Mouse (Mus musculus) lung, postnatal 10 days (tissue): ENCODE measurements around the gene Med11.
"Not testable (repeated sequence)": the region's sequence is repeated elsewhere in the genome, so short reads cannot be mapped to it uniquely, and the experiment has no call there.

Experiments
- DNase-seq: peaks from one replicate; pipeline ENCODE4 v3.0.0; 2021

The Med11 gene

GRCm38 (mm10) chr11:70450926-70451325 lies 793 bp upstream of the Med11 start:
- no peak for DNase-seq

- DNase-seq = peak; percentile 35
Measured at GRCm38 (mm10) chr11:70453261-70454044, 1.7 kb downstream of the Med11 start.

GRCm38 (mm10) chr11:70458688-70459600 lies 7.2 kb downstream of the Med11 start, which contains the start of gene Zmynd15:
TSS of gene Zmynd15 (plus strand) at chr11:70459433.
- DNase-seq = no peak

GRCm38 (mm10) chr11:70459601-70460101 lies 7.9 kb downstream of the Med11 start, which contains the start of gene Cxcl16:
TSS of gene Cxcl16 (minus strand) at chr11:70459984.
- DNase-seq = peak; percentile 75

GRCm38 (mm10) chr11:70463970-70464369 lies 12.3 kb downstream of the Med11 start:
- no peak for DNase-seq

GRCm38 (mm10) chr11:70465211-70465610 lies 13.5 kb downstream of the Med11 start:
- DNase-seq = no peak

GRCm38 (mm10) chr11:70465824-70466223 lies 14.1 kb downstream of the Med11 start:
- DNase-seq = peak; percentile 54

GRCm38 (mm10) chr11:70467902-70468619 lies 16.3 kb downstream of the Med11 start:
- DNase-seq = peak; percentile 17

GRCm38 (mm10) chr11:70469764-70470163 lies 18.0 kb downstream of the Med11 start:
- no peak for DNase-seq

- no peak for DNase-seq
Measured at GRCm38 (mm10) chr11:70472716-70473115, 21.0 kb downstream of the Med11 start.

GRCm38 (mm10) chr11:70473291-70473690 lies 21.6 kb downstream of the Med11 start:
- DNase-seq = not testable (repeated sequence)

GRCm38 (mm10) chr11:70474872-70475534 lies 23.3 kb downstream of the Med11 start:
- DNase-seq = peak; percentile 21

- no peak for DNase-seq
Measured at GRCm38 (mm10) chr11:70485498-70485897, 33.8 kb downstream of the Med11 start.

GRCm38 (mm10) chr11:70487816-70488215 lies 36.1 kb downstream of the Med11 start:
- DNase-seq = no peak

GRCm38 (mm10) chr11:70489138-70489537 lies 37.4 kb downstream of the Med11 start:
- DNase-seq = peak; percentile 39

GRCm38 (mm10) chr11:70489684-70490083 lies 38.0 kb downstream of the Med11 start:
- no peak for DNase-seq

- peak; percentile 52 for DNase-seq
Measured at GRCm38 (mm10) chr11:70499566-70500475, 48.1 kb downstream of the Med11 start.

- DNase-seq = no peak
Measured at GRCm38 (mm10) chr11:70500476-70500812, 48.7 kb downstream of the Med11 start.

GRCm38 (mm10) chr11:70502018-70502417 lies 50.3 kb downstream of the Med11 start:
- DNase-seq = no peak
